Mouse (Mus musculus) midbrain, embryonic 13.5 days (tissue): ENCODE measurements around the gene Odf3. TPM values are rescaled to one million over a fixed set of nuclear protein-coding genes. Genes with fewer than 3 reads are reported as not detected.

Experiments used
- ATAC-seq: fragments of 200-750 bp; cut with Nextera tagmentation; 2 replicates; pipeline ENCODE4 v1.8.0; 2017; ENCODE audit warnings: mild to moderate bottlenecking, moderate TSS enrichment, moderate library complexity
- H3K27ac ChIP-seq: fragments of 300-500 bp; sonication (generic); 2 replicates; pipeline ENCODE4 v1.5.1; 2015; ENCODE audit warnings: inconsistent platforms, mild to moderate bottlenecking, moderate library complexity
- H3K27me3 ChIP-seq: fragments of 300-500 bp; sonication (generic); 2 replicates; pipeline ENCODE4 v1.6.1; 2015; ENCODE audit warnings: mild to moderate bottlenecking, inconsistent platforms
- H3K36me3 ChIP-seq: fragments of 300-500 bp; sonication (generic); 2 replicates; pipeline ENCODE4 v1.6.1; 2015; ENCODE audit warnings: mild to moderate bottlenecking, inconsistent platforms
- H3K4me1 ChIP-seq: fragments of 300-500 bp; sonication (generic); replicated peaks from 2 replicates; pipeline ENCODE4 v1.6.1; 2015; ENCODE audit warnings: inconsistent platforms
- H3K4me2 ChIP-seq: fragments of 300-500 bp; sonication (generic); replicated peaks from 2 replicates; pipeline ENCODE4 v1.6.1; 2015; ENCODE audit warnings: moderate library complexity, mild to moderate bottlenecking, inconsistent platforms
- H3K4me3 ChIP-seq: fragments of 300-500 bp; sonication (generic); replicated peaks from 2 replicates; pipeline ENCODE4 v1.5.1; 2015; ENCODE audit warnings: mild to moderate bottlenecking, inconsistent platforms
- H3K9ac ChIP-seq: fragments of 300-500 bp; sonication (generic); replicated peaks from 2 replicates; pipeline ENCODE4 v1.6.1; 2015; ENCODE audit warnings: mild to moderate bottlenecking, inconsistent platforms
- H3K9me3 ChIP-seq: fragments of 300-500 bp; sonication (generic); 2 replicates; pipeline ENCODE4 v1.6.1; 2016; ENCODE audit warnings: mild to moderate bottlenecking, inconsistent platforms
- WGBS: fragments of 180-500 bp; shearing (Covaris S2); methylation state at CpG from one replicate; pipeline ENCODE4 v1.1.7; 2015; 5-methylcytosine and 5-hydroxymethylcytosine counted together
- polyA plus RNA-seq: library from polyadenylated mRNA; unstranded; fragments of >200 nt; fragmentation: Nextera tagmentation; extraction: Ambion mirVana; gene quantifications from 2 replicates; pipeline ENCODE4 v1.2.1, GENCODE M21; 2015

The Odf3 gene
- polyA plus RNA-seq, 1 experiment from 2014 or later, result 0.13 TPM

GRCm38 (mm10) chr7:140845683-140846082 is 1.9 kb upstream of the Odf3 start:
- Histone ChIP-seq H3K9ac (no peak overlapping the region), H3K4me2 (no peak overlapping the region), H3K36me3 (no peaks in the 10 kb centered on the region), H3K4me1 (no peaks in the 10 kb centered on the region), H3K4me3 (no peak overlapping the region), H3K27me3 (peaks cover 33% of the 10 kb centered on the region), H3K9me3 (no peaks in the 10 kb centered on the region), H3K27ac (no peak overlapping the region)
- WGBS, result 61% methylated on average over 4 of the region's 4 CpGs
- 0 out of 2 replicates have a peak, but pooled peaks have one; percentile 2 for ATAC-seq

GRCm38 (mm10) chr7:140846676-140847075 is 929 bp upstream of the Odf3 start:
- H3K9ac ChIP-seq, result no peak overlapping the region
- no peak for ATAC-seq
- no peak overlapping the region for H3K4me2 ChIP-seq
- no peak overlapping the region for H3K4me3 ChIP-seq
- H3K9me3 ChIP-seq, result no peaks in the 10 kb centered on the region
- H3K4me1 ChIP-seq, result no peaks in the 10 kb centered on the region
- 85% methylated on average over 10 of the region's 10 CpGs for WGBS
- H3K36me3 ChIP-seq, result peaks cover 5% of the 10 kb centered on the region
- peaks cover 25% of the 10 kb centered on the region for H3K27me3 ChIP-seq
- H3K27ac ChIP-seq, result no peak overlapping the region

- H3K27ac ChIP-seq, result no peak overlapping the region
- H3K9me3 ChIP-seq, result no peaks in the 10 kb centered on the region
- no peak overlapping the region for H3K9ac ChIP-seq
- no peak overlapping the region for H3K4me3 ChIP-seq
- peaks cover 7% of the 10 kb centered on the region for H3K27me3 ChIP-seq
- peaks cover 24% of the 10 kb centered on the region for H3K36me3 ChIP-seq
- no peaks in the 10 kb centered on the region for H3K4me1 ChIP-seq
- ATAC-seq, result no peak
- no peak overlapping the region for H3K4me2 ChIP-seq
- WGBS, result 94% methylated on average over 10 of the region's 10 CpGs
Measured at GRCm38 (mm10) chr7:140848591-140848990, 986 bp downstream of the Odf3 start.

- H3K36me3 ChIP-seq, result peaks cover 35% of the 10 kb centered on the region
- no peak for ATAC-seq
- H3K27me3 ChIP-seq, result peaks cover 4% of the 10 kb centered on the region
- H3K4me3 ChIP-seq, result no peak overlapping the region
- 98% methylated on average over 4 of the region's 4 CpGs for WGBS
- peaks cover 12% of the 10 kb centered on the region for H3K4me1 ChIP-seq
- H3K9ac ChIP-seq, result no peak overlapping the region
- H3K9me3 ChIP-seq, result no peaks in the 10 kb centered on the region
- H3K4me2 ChIP-seq, result no peak overlapping the region
- no peak overlapping the region for H3K27ac ChIP-seq
Measured at GRCm38 (mm10) chr7:140851916-140852315, 4.3 kb downstream of the Odf3 start.

- no peaks in the 10 kb centered on the region for H3K9me3 ChIP-seq
- peaks cover 20% of the 10 kb centered on the region for H3K4me1 ChIP-seq
- no peak for ATAC-seq
- H3K4me3 ChIP-seq, result no peak overlapping the region
- no peak overlapping the region for H3K27ac ChIP-seq
- H3K9ac ChIP-seq, result no peak overlapping the region
- H3K36me3 ChIP-seq, result peaks cover 35% of the 10 kb centered on the region
- H3K4me2 ChIP-seq, result no peak overlapping the region
- no peaks in the 10 kb centered on the region for H3K27me3 ChIP-seq
- WGBS, result 90% methylated on average over 9 of the region's 9 CpGs
Measured at GRCm38 (mm10) chr7:140853386-140853785, 5.8 kb downstream of the Odf3 start.

- Histone ChIP-seq H3K4me3 (0 out of 2 replicates have a peak overlapping the region, but pooled peaks have one; percentile 88), H3K4me2 (no peak overlapping the region), H3K27me3 (no peaks in the 10 kb centered on the region), H3K9ac (no peak overlapping the region), H3K36me3 (peaks cover 44% of the 10 kb centered on the region), H3K4me1 (peaks cover 31% of the 10 kb centered on the region), H3K27ac (no peak overlapping the region), H3K9me3 (no peaks in the 10 kb centered on the region)
- ATAC-seq, result no peak
- 91% methylated on average over 18 of the region's 18 CpGs for WGBS
Measured at GRCm38 (mm10) chr7:140854483-140854882, 6.9 kb downstream of the Odf3 start.

GRCm38 (mm10) chr7:140855181-140855580 is 7.6 kb downstream of the Odf3 start:
- no peaks in the 10 kb centered on the region for H3K27me3 ChIP-seq
- H3K9ac ChIP-seq, result peak overlapping the region; percentile 94
- peaks cover 51% of the 10 kb centered on the region for H3K36me3 ChIP-seq
- H3K4me2 ChIP-seq, result peak overlapping the region; percentile 94
- ATAC-seq, result no peak
- H3K9me3 ChIP-seq, result no peaks in the 10 kb centered on the region
- peaks cover 38% of the 10 kb centered on the region for H3K4me1 ChIP-seq
- no peak overlapping the region for H3K27ac ChIP-seq
- H3K4me3 ChIP-seq, result peak overlapping the region; percentile 88
- WGBS, result 78% methylated on average over 9 of the region's 9 CpGs

- WGBS, result 1% methylated on average over 51 of the region's 51 CpGs
- peaks cover 40% of the 10 kb centered on the region for H3K4me1 ChIP-seq
- H3K9me3 ChIP-seq, result no peaks in the 10 kb centered on the region
- peak; percentile 85 for ATAC-seq
- peaks cover 60% of the 10 kb centered on the region for H3K36me3 ChIP-seq
- H3K9ac ChIP-seq, result peak within 1 kb of the TSS; percentile 94
- peak within 1 kb of the TSS; percentile 94 for H3K4me2 ChIP-seq
- H3K4me3 ChIP-seq, result peak within 1 kb of the TSS; percentile 88
- peak within 1 kb of the TSS; percentile 90 for H3K27ac ChIP-seq
- no peaks in the 10 kb centered on the region for H3K27me3 ChIP-seq
Measured at GRCm38 (mm10) chr7:140855860-140856784, 8.5 kb downstream of the Odf3 start, which contains the start of gene Gm45785. Gm45785 (minus strand) TSS chr7:140856331.

- peak within 1 kb of the TSS; percentile 88 for H3K4me3 ChIP-seq
- peak; percentile 85 for ATAC-seq
- H3K27ac ChIP-seq, result peak within 1 kb of the TSS; percentile 90
- H3K9ac ChIP-seq, result peak within 1 kb of the TSS; percentile 94
- H3K36me3 ChIP-seq, result peaks cover 61% of the 10 kb centered on the region
- H3K4me2 ChIP-seq, result peak within 1 kb of the TSS; percentile 94
- H3K4me1 ChIP-seq, result peaks cover 40% of the 10 kb centered on the region
- no peaks in the 10 kb centered on the region for H3K9me3 ChIP-seq
- WGBS, result under 1% methylated on average over 50 of the region's 50 CpGs
- H3K27me3 ChIP-seq, result no peaks in the 10 kb centered on the region
Measured at GRCm38 (mm10) chr7:140856785-140857549, 9.4 kb downstream of the Odf3 start, which contains the start of gene Ric8a. Ric8a (plus strand) TSS chr7:140856957.

- H3K4me1 ChIP-seq, result peaks cover 40% of the 10 kb centered on the region
- peak; percentile 57 for ATAC-seq
- peaks cover 61% of the 10 kb centered on the region for H3K36me3 ChIP-seq
- H3K4me2 ChIP-seq, result peak within 1 kb of the TSS; percentile 94
- H3K27me3 ChIP-seq, result no peaks in the 10 kb centered on the region
- 40% methylated on average over 40 of the region's 40 CpGs for WGBS
- H3K9ac ChIP-seq, result peak within 1 kb of the TSS; percentile 94
- H3K9me3 ChIP-seq, result no peaks in the 10 kb centered on the region
- peak within 1 kb of the TSS; percentile 88 for H3K4me3 ChIP-seq
- H3K27ac ChIP-seq, result peak within 1 kb of the TSS; percentile 90
Measured at GRCm38 (mm10) chr7:140857550-140858505, 10.2 kb downstream of the Odf3 start, which contains the start of gene Bet1l. Bet1l (minus strand) TSS chr7:140857577.

- Histone ChIP-seq H3K9ac (peak overlapping the region; percentile 94), H3K4me3 (peak overlapping the region; percentile 88), H3K4me2 (peak overlapping the region; percentile 94), H3K27me3 (no peaks in the 10 kb centered on the region), H3K27ac (no peak overlapping the region), H3K4me1 (peaks cover 40% of the 10 kb centered on the region), H3K36me3 (peaks cover 61% of the 10 kb centered on the region), H3K9me3 (no peaks in the 10 kb centered on the region)
- no peak for ATAC-seq
- WGBS, result 97% methylated on average over 8 of the region's 8 CpGs
Measured at GRCm38 (mm10) chr7:140858746-140859145, 11.1 kb downstream of the Odf3 start.
